Mouse (Mus musculus): ENCODE measurements at regions not wholly inside any gene's neighbourhood (a gene's known extent, or its start where the extent isn't known, plus 50 kb on each side); places are given as distances from the start of the nearest gene placed in this dataset.

DNA sequence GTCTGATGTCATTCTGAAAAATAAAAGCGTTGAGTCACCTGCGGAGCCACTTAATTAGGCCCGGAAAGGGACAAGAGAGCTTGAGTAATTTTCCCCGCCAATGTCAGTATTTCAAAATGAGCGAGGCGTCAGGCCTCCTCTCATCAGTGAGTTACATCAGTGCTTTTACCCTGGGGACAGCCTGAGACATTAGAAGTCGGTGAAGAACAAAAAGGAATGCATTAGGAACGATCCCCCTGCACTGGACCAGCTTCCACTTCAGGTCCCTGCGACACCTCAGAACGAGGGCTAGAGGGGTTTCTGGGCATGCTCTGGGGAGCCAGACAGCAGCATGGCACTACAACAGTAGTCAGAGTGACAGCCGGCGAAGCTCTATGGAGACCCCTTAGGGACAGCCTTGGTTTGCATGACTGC, 162.3 kb downstream of the Bcl2l11 start:
- no peak for TF ChIP-seq CTCF (IDR thresholded peaks at IDR 0.05; ENCODE audit: control insufficient read depth, insufficient read depth, insufficient replicate concordance, low read depth, low read length)
- TF ChIP-seq POLR2A (IDR thresholded peaks at IDR 0.05; ENCODE audit: control insufficient read depth, low read depth, low read length) = no peak
